29 mouse cellular contexts compared by ENCODE assay signal in genomic region chr11:109170771-109171170, GRCm38 (mm10). TPM values are rescaled to one million over a fixed set of nuclear protein-coding genes. Genes with fewer than 3 reads are reported as not detected.
A peak's percentile ranks its signal among the peaks of the same experiment; 100 is the strongest.
DNase-seq lines count a peak whose midpoint lies in the region; ATAC-seq lines count a peak whose summit lies in the region.
"Had no signal": no experiment of that assay in that cellular context is flagged by ENCODE, and none has a peak within 500 bp of the region (broad histone marks: within the 10 kb centered on the region; RNA-seq: fewer than 3 reads in every experiment).

No protein-coding gene starts in this region.

- no peak overlapping the region for H3K27ac ChIP-seq in neural tube, embryonic 15.5 days (replicated peaks)
- H3K27ac ChIP-seq: embryonic facial prominence, embryonic 10.5 days; embryonic facial prominence, embryonic 12.5 days; forebrain, embryonic 13.5 days; forebrain, embryonic 15.5 days had no signal

- no peak overlapping the region for H3K4me3 ChIP-seq in neural tube, embryonic 15.5 days (replicated peaks)
- H3K4me3 ChIP-seq: embryonic facial prominence, embryonic 10.5 days; embryonic facial prominence, embryonic 12.5 days; forebrain, embryonic 13.5 days; forebrain, embryonic 15.5 days had no signal

- H3K9me3 ChIP-seq in neural tube, embryonic 15.5 days (replicated peaks) = no peaks in the 10 kb centered on the region
- H3K9me3 ChIP-seq: embryonic facial prominence, embryonic 12.5 days; forebrain, embryonic 15.5 days had no signal

- H3K27me3 ChIP-seq in neural tube, embryonic 15.5 days (replicated peaks) = no peaks in the 10 kb centered on the region
- H3K27me3 ChIP-seq: CH12.LX; embryonic facial prominence, embryonic 12.5 days; forebrain, embryonic 13.5 days; forebrain, embryonic 15.5 days; Patski had no signal

- no peaks in the 10 kb centered on the region for H3K4me1 ChIP-seq in neural tube, embryonic 15.5 days
- H3K4me1 ChIP-seq: forebrain, embryonic 13.5 days; forebrain, embryonic 15.5 days had no signal

- 94% methylated on average over 6 of the region's 6 CpGs for WGBS in neural tube, embryonic 15.5 days

- ATAC-seq in neural tube, embryonic 15.5 days (ENCODE audit: low FRiP score) = no peak
- ATAC-seq: activated CD4-positive, CD25-positive, alpha-beta regulatory T cell, adult 4 months; CD4-positive, CD25-positive, alpha-beta regulatory T cell, adult 4 months; forebrain, embryonic 13.5 days; forebrain, embryonic 15.5 days; forebrain, postnatal 0 days; Patski had no signal

- H3K4me2 ChIP-seq in neural tube, embryonic 15.5 days = no peak overlapping the region
- H3K4me2 ChIP-seq: embryonic facial prominence, embryonic 12.5 days; forebrain, embryonic 13.5 days; forebrain, embryonic 15.5 days had no signal

- no peak overlapping the region for H3K9ac ChIP-seq in neural tube, embryonic 15.5 days (replicated peaks)
- H3K9ac ChIP-seq: embryonic facial prominence, embryonic 12.5 days; forebrain, embryonic 13.5 days; forebrain, embryonic 15.5 days; forebrain, postnatal 0 days had no signal

- no peaks in the 10 kb centered on the region for H3K36me3 ChIP-seq in neural tube, embryonic 15.5 days
- H3K36me3 ChIP-seq: embryonic facial prominence, embryonic 10.5 days; embryonic facial prominence, embryonic 12.5 days; forebrain, embryonic 15.5 days; G1E had no signal

- DNase-seq in ES-CJ7 (ENCODE audit: low read depth, low spot score) (peak; percentile 12), R1 (ENCODE audit: low read depth, low spot score) (peak; percentile 44)
- DNase-seq in testis, postnatal 10 days (ENCODE audit: low spot score) = peak; percentile 60
- no peak for DNase-seq in layer of hippocampus, postnatal 10 days (ENCODE audit: low spot score in 2 of 2)
- no peak for DNase-seq in left cerebral cortex, adult 11 months (ENCODE audit: low spot score)
- DNase-seq: adrenal gland, adult 8-10 months; adrenal gland, postnatal 14 days; adrenal gland, postnatal 36 days; B cell, adult 2 months; cerebellum, adult 11-12 months; cerebellum, adult 2 months; cerebellum, adult 9-10 months; cerebellum, postnatal 10 days; cerebellum, postnatal 25 days; forebrain, postnatal 0 days had no signal

RNA-seq across cellular contexts. Expression of gene E030025P04Rik, which starts 26.6 kb away (rescaled TPM):
- polyA plus RNA-seq in neural tube, embryonic 15.5 days (2015; fragmentation: Nextera tagmentation; extraction: Ambion mirVana) = not detected in 2 replicates
- total RNA-seq in layer of hippocampus, postnatal 10 days (2021) = not detected
- total RNA-seq: adrenal gland, adult 18-20 months; adrenal gland, adult 8-10 months; adrenal gland, postnatal 14 days; adrenal gland, postnatal 36 days; CH12.LX; forebrain, postnatal 0 days; G1E had no signal
- polyA plus RNA-seq: activated CD4-positive, CD25-positive, alpha-beta regulatory T cell, adult 4 months; CD4-positive, CD25-positive, alpha-beta regulatory T cell, adult 4 months; cerebellum, adult 2 months; cortical plate, adult 2 months; embryonic facial prominence, embryonic 10.5 days; embryonic facial prominence, embryonic 12.5 days; embryonic facial prominence, embryonic 14.5 days; forebrain, embryonic 11.5 days; forebrain, embryonic 13.5 days; forebrain, embryonic 15.5 days; forebrain, postnatal 0 days; G1E; Patski had no signal

Comparison
In these comparisons a context has a peak if more than half of its experiments do, and no peak if none do; other contexts are left out.
1. DNase-seq: peak in ES-CJ7 (single experiment), R1 (single experiment) and testis, postnatal 10 days (single experiment); none in layer of hippocampus, postnatal 10 days (0 of 2) and left cerebral cortex, adult 11 months (single experiment).